Comparison of ENCODE assay signal across 8 mouse cellular contexts in the genomic region with DNA sequence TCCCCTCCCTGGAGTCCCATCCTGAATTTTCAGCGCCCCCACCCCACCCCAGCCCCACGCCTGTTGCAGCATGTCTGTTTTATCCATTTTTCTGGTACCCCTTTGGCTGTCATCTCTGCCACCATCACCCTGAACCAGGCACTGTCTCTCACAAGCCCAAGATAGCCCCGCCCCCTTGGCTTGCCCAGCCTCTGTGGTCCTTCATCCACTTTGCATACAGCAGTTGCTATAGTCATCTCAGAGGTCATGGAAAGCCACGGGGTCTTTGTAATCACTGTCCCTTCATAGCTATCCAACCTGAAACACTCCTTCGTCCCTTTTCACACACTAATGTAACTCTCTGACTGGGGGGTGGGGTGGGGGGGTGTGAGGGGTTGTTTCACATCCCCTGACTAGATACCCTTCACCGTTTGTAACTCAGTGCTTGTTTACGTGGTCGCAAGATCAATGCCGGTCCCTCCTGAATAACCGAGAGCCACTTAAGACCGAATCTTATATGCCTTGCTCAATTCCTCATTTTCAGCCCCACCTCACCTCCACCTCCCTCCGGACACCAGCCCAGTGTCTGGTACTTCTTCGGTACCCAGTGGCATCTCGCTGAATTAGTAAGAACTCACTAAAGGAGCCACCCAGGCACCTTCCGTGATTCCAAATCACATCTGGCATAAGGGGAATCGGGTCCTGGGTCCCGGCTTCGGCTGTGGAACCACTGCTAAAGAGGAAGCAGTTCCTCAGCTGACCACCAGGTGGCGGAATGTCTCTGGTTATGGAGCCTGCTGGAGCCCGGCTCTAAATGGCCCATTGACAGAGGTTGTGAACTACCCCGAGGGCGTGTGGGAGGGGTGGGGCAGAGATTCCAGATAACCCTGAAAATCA. TPM values are rescaled to one million over a fixed set of nuclear protein-coding genes. Genes with fewer than 3 reads are reported as not detected.
DNase-seq lines count a peak whose midpoint lies in the region; ATAC-seq lines count a peak whose summit lies in the region.

No protein-coding gene starts in this region.

- WGBS in intestine, embryonic 16.5 days: 12% methylated on average over 22 of the region's 22 CpGs
- 18% methylated on average over 22 of the region's 22 CpGs for WGBS in midbrain, embryonic 10.5 days

- DNase-seq in adrenal gland, adult 18-20 months (ENCODE audit: low spot score in 2 of 2): peak; percentile 85 to 89
- DNase-seq in embryo, embryonic 11.5 days (ENCODE audit: low read depth, low spot score): peak; percentile 81
- DNase-seq in gastrocnemius, postnatal 4 days (ENCODE audit: low spot score in 2 of 2): peak; percentile 85 to 86
- DNase-seq in left cerebral cortex, postnatal 25 days (ENCODE audit: low spot score in 2 of 2): peak; percentile 79 to 86
- peak; percentile 88 for DNase-seq in midbrain, embryonic 10.5 days (ENCODE audit: low spot score)
- DNase-seq in right cerebral cortex, postnatal 36 days (ENCODE audit: low spot score in 2 of 2): peak; percentile 66 to 71
- DNase-seq in urinary bladder, postnatal 4 days (ENCODE audit: low spot score in 2 of 2): peak; percentile 77 to 92

- H3K36me3 ChIP-seq in intestine, embryonic 16.5 days (ENCODE audit: control insufficient read depth, insufficient read depth, low read length): no peaks in the 10 kb centered on the region
- no peaks in the 10 kb centered on the region for H3K36me3 ChIP-seq in midbrain, embryonic 10.5 days

- peak; percentile 86 for ATAC-seq in intestine, embryonic 16.5 days

- no peaks in the 10 kb centered on the region for H3K9me3 ChIP-seq in intestine, embryonic 16.5 days (ENCODE audit: control insufficient read depth, low read length)
- H3K9me3 ChIP-seq in midbrain, embryonic 10.5 days (replicated peaks): no peaks in the 10 kb centered on the region

- peaks cover 4% of the 10 kb centered on the region; the same call in 1 of the 2 replicates for H3K27me3 ChIP-seq in intestine, embryonic 16.5 days (replicated peaks; ENCODE audit: control insufficient read depth, insufficient read depth, low read length)
- H3K27me3 ChIP-seq in midbrain, embryonic 10.5 days (ENCODE audit: low read depth, poor library complexity, severe bottlenecking): peaks cover 54% of the 10 kb centered on the region

- peak overlapping the region; percentile 21; the same call in 1 of the 2 replicates for H3K4me3 ChIP-seq in intestine, embryonic 16.5 days (ENCODE audit: low read length)
- peak overlapping the region; percentile 25 for H3K4me3 ChIP-seq in midbrain, embryonic 10.5 days

- peak overlapping the region; percentile 52 for H3K4me2 ChIP-seq in intestine, embryonic 16.5 days (ENCODE audit: low read depth, low read length)

- peak overlapping the region; percentile 56; the same call in 1 of the 2 replicates for H3K9ac ChIP-seq in intestine, embryonic 16.5 days (ENCODE audit: low read depth, low read length)

- intact Hi-C loops in left cerebral cortex, postnatal 25 days (cut with DNase I): loop anchor here (1.0 kb wide), 2 partner anchors 28 to 52 kb away; no protein-coding TSS in a partner anchor

- H3K4me1 ChIP-seq in intestine, embryonic 16.5 days (ENCODE audit: control insufficient read depth, insufficient read depth, low read length): peaks cover 8% of the 10 kb centered on the region; the same call in 1 of the 2 replicates
- H3K4me1 ChIP-seq in midbrain, embryonic 10.5 days: peaks cover 17% of the 10 kb centered on the region

- H3K27ac ChIP-seq in intestine, embryonic 16.5 days (ENCODE audit: low read length): no peak overlapping the region
- H3K27ac ChIP-seq in midbrain, embryonic 10.5 days (replicated peaks): no peak overlapping the region

RNA-seq across cellular contexts. Expression of a gene that starts 19.2 kb away (rescaled TPM):
- total RNA-seq in adrenal gland, adult 18-20 months (2021): 1 to 10 TPM; 3.0 to 4.6 TPM
- 1 to 10 TPM; 1.6 to 1.8 TPM for total RNA-seq in gastrocnemius, postnatal 4 days (2021)
- polyA plus RNA-seq in intestine, embryonic 16.5 days (2015; fragmentation: Nextera tagmentation; extraction: Ambion mirVana): 0.73 and 0.93 TPM in 2 replicates
- total RNA-seq in left cerebral cortex, postnatal 25 days (2021): 1 to 10 TPM; 1.9 to 2.2 TPM
- polyA plus RNA-seq in midbrain, embryonic 10.5 days (2016; fragmentation: Nextera tagmentation; extraction: Ambion mirVana): 0.12 and 0.27 TPM in 2 replicates

RNA-seq across cellular contexts. Expression of a gene that starts 51.8 kb away (rescaled TPM):
- 10 to 100 TPM; 40.7 to 49.2 TPM for total RNA-seq in adrenal gland, adult 18-20 months (2021)
- total RNA-seq in gastrocnemius, postnatal 4 days (2021): 10 to 100 TPM; 26.4 to 31.8 TPM
- 100 and 103 TPM in 2 replicates for polyA plus RNA-seq in intestine, embryonic 16.5 days (2015; fragmentation: Nextera tagmentation; extraction: Ambion mirVana)
- 10 to 100 TPM; 24.6 to 28.3 TPM for total RNA-seq in left cerebral cortex, postnatal 25 days (2021)
- polyA plus RNA-seq in midbrain, embryonic 10.5 days (2016; fragmentation: Nextera tagmentation; extraction: Ambion mirVana): 81.8 and 83.0 TPM in 2 replicates
